Mouse (Mus musculus): ENCODE measurements around the gene Tymp. TPM values are rescaled to one million over a fixed set of nuclear protein-coding genes. Genes with fewer than 3 reads are reported as not detected.

The Tymp gene
- total RNA-seq, 2 experiments from 2014 or later: 0.38 to 0.50 TPM

GRCm38 (mm10) chr15:89334271-89334670 lies 42.6 kb downstream of the Tymp start, which contains the start of gene Miox:
Miox (plus strand) TSS chr15:89334398.
- DNase-seq: no peak

DNA sequence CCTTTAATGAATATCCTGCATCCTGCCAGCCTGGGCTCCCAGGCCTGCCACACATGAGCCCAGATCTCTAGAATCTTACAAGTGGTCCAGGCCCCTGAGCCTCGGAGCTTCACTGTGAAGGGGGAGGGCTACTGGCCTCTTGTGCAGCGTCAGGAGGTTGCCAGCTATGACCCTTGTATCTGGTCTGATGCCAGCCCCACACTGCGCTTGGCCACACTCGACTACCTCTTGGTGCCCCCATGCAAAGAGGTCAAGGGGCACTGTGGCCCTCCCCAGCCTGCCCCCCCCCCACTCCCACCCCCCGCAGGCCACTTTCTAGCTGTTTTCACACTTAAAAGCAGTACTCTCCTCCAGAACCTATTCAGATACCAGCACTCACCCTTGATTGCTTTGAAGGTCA lies 50.4 kb downstream of the Tymp start:
- DNase-seq: no peak

GRCm38 (mm10) chr15:89323656-89324055 lies 53.2 kb downstream of the Tymp start:
- DNase-seq: no peak

- DNase-seq: no peak
Observed at GRCm38 (mm10) chr15:89322670-89323522, 53.9 kb downstream of the Tymp start, which contains the start of gene Adm2. Adm2 (plus strand) TSS chr15:89322720.

Other genes starting within 250 kb of the Tymp start
- 10 to 100 TPM in 1 of 2 experiments, 1 to 10 TPM in 1; 7.6 to 10.6 TPM for gene Hdac10, start 248.3 kb downstream of the Tymp start, total RNA-seq (2021)
- 10 to 100 TPM; 76.0 to 77.1 TPM for gene Mapk12, start 236.3 kb downstream of the Tymp start, total RNA-seq (2021)
- 1 to 10 TPM; 2.1 to 3.0 TPM for gene Mapk11, start 227.4 kb downstream of the Tymp start, total RNA-seq (2021)
- gene Plxnb2, start 196.3 kb downstream of the Tymp start, total RNA-seq (2021): 10 to 100 TPM; 28.9 to 43.0 TPM
- gene Dennd6b, start 180.5 kb downstream of the Tymp start, total RNA-seq (2021): 1 to 10 TPM; 4.5 to 7.0 TPM
- gene Ppp6r2, start 165.5 kb downstream of the Tymp start, total RNA-seq (2021): 10 to 100 TPM; 60.1 to 61.9 TPM
- gene Sbf1, start 61.7 kb downstream of the Tymp start, total RNA-seq (2021): 10 to 100 TPM; 50.1 to 70.5 TPM
- gene Adm2, start 54.3 kb downstream of the Tymp start, total RNA-seq (2021): not detected
- not detected for gene Miox, start 42.6 kb downstream of the Tymp start, total RNA-seq (2021)
- 10 to 100 TPM; 22.4 to 25.5 TPM for gene Lmf2, start 21.4 kb downstream of the Tymp start, total RNA-seq (2021)
- gene Ncaph2, start 21.3 kb downstream of the Tymp start, total RNA-seq (2021): 10 to 100 TPM; 50.5 to 55.8 TPM
- gene Sco2, start 3.2 kb downstream of the Tymp start, total RNA-seq (2021): 10 to 100 TPM; 14.2 to 14.6 TPM
- gene Odf3b, start 2.2 kb upstream of the Tymp start, total RNA-seq (2021): 1 to 10 TPM in 1 of 2 experiments, under 1 TPM in 1; 0.68 to 1.6 TPM
- gene Klhdc7b, start 7.9 kb upstream of the Tymp start, total RNA-seq (2021): not detected
- not detected for gene Syce3, start 33.5 kb upstream of the Tymp start, total RNA-seq (2021)
- gene Cpt1b, start 48.8 kb upstream of the Tymp start, total RNA-seq (2021): 100 to 1,000 TPM; 204 to 222 TPM
- gene C730034F03Rik, start 52.5 kb upstream of the Tymp start, total RNA-seq (2021): under 1 TPM; 0.38 to 0.88 TPM
- gene Gm44502, start 52.7 kb upstream of the Tymp start, total RNA-seq (2021): under 1 TPM; 0.66 to 0.81 TPM
- gene Chkb, start 52.9 kb upstream of the Tymp start, total RNA-seq (2021): 10 to 100 TPM; 21.4 to 40.0 TPM
- under 1 TPM; 0.23 to 0.26 TPM for gene Mapk8ip2, start 76.9 kb upstream of the Tymp start, total RNA-seq (2021)
- 10 to 100 TPM in 1 of 2 experiments, 1 to 10 TPM in 1; 6.5 to 11.0 TPM for gene Arsa, start 100.4 kb upstream of the Tymp start, total RNA-seq (2021)
- 10 to 100 TPM; 24.8 to 36.1 TPM for gene Shank3, start 122.6 kb upstream of the Tymp start, total RNA-seq (2021)
- under 1 TPM; 0.54 TPM for gene Acr, start 191.3 kb upstream of the Tymp start, total RNA-seq (2021)
- gene Rabl2, start 214.9 kb upstream of the Tymp start, total RNA-seq (2021): 1 to 10 TPM; 3.8 to 6.2 TPM

All from gastrocnemius, postnatal 10 days (tissue).